Mouse (Mus musculus) forebrain, postnatal 0 days (tissue): Measurements from ENCODE around the gene Nr2f2. TPM values are rescaled to one million over a fixed set of nuclear protein-coding genes. Genes with fewer than 3 reads are reported as not detected.

Experiments used
- ATAC-seq: fragments of 200-750 bp; cut with Nextera tagmentation; 2 replicates; pipeline ENCODE4 v1.8.0; 2017; ENCODE audit warnings: mild to moderate bottlenecking, moderate library complexity
- DNase-seq: peaks from one replicate; pipeline ENCODE4 v3.0.0-alpha.2; 2015
- H3K27ac ChIP-seq: fragments of 300-500 bp; sonication (generic); 2 replicates; pipeline ENCODE4 v1.5.1; 2014; ENCODE audit warnings: low read depth, mild to moderate bottlenecking, antibody characterized with exemption, low read length, moderate library complexity, mixed read lengths
- H3K27me3 ChIP-seq: fragments of 300-500 bp; sonication (generic); 2 replicates; pipeline ENCODE4 v1.6.1; 2014; ENCODE audit warnings: mild to moderate bottlenecking, low read length, mixed read lengths; ENCODE audit not compliant: insufficient read depth
- H3K36me3 ChIP-seq: fragments of 300-500 bp; sonication (generic); 2 replicates; pipeline ENCODE4 v1.6.1; 2014; ENCODE audit warnings: mild to moderate bottlenecking, moderate library complexity; ENCODE audit not compliant: insufficient read depth
- H3K4me1 ChIP-seq: fragments of 300-500 bp; sonication (generic); 2 replicates; pipeline ENCODE4 v1.6.1; 2014; ENCODE audit warnings: antibody characterized with exemption; ENCODE audit not compliant: insufficient read depth
- H3K4me2 ChIP-seq: fragments of 300-500 bp; sonication (generic); 2 replicates; pipeline ENCODE4 v1.6.1; 2014; ENCODE audit warnings: low read depth, mild to moderate bottlenecking, moderate library complexity
- H3K4me3 ChIP-seq: fragments of 300-500 bp; sonication (generic); 2 replicates; pipeline ENCODE4 v1.5.1; 2014; ENCODE audit warnings: low read depth, low read length, mixed read lengths
- H3K9ac ChIP-seq: fragments of 300-500 bp; sonication (generic); 2 replicates; pipeline ENCODE4 v1.6.1; 2014; ENCODE audit warnings: mild to moderate bottlenecking
- H3K9me3 ChIP-seq: fragments of 300-500 bp; sonication (generic); 2 replicates; pipeline ENCODE4 v1.6.1; 2016; ENCODE audit warnings: low read length
- CTCF ChIP-seq: sonication (generic); IDR thresholded peaks from 2 replicates; pipeline ENCODE4 v1.5.1; 2016; ENCODE audit warnings: antibody characterized with exemption, control low read depth, low read depth
- WGBS: fragments of 180-500 bp; shearing (Covaris S2); extraction: QIAGEN DNeasy Blood & Tissue Kit; methylation state at CpG from one replicate; pipeline ENCODE4 v1.1.7; 2014; 5-methylcytosine and 5-hydroxymethylcytosine counted together
- polyA plus RNA-seq: library from polyadenylated mRNA; unstranded; fragments of >200 nt; fragmentation: Nextera tagmentation; extraction: Ambion mirVana; gene quantifications from 2 replicates; pipeline ENCODE4 v1.2.1, GENCODE M21; 2015
- total RNA-seq: library from RNA; depleted of rRNA; stranded (reverse); fragments of >200 nt; gene quantifications from 2 replicates; pipeline ENCODE4 v1.2.3, GENCODE M21; 2014

Gene Nr2f2
- total and polyA plus RNA-seq, 2 experiments from 2014 or later, result 49.9 to 92.8 TPM

DNA sequence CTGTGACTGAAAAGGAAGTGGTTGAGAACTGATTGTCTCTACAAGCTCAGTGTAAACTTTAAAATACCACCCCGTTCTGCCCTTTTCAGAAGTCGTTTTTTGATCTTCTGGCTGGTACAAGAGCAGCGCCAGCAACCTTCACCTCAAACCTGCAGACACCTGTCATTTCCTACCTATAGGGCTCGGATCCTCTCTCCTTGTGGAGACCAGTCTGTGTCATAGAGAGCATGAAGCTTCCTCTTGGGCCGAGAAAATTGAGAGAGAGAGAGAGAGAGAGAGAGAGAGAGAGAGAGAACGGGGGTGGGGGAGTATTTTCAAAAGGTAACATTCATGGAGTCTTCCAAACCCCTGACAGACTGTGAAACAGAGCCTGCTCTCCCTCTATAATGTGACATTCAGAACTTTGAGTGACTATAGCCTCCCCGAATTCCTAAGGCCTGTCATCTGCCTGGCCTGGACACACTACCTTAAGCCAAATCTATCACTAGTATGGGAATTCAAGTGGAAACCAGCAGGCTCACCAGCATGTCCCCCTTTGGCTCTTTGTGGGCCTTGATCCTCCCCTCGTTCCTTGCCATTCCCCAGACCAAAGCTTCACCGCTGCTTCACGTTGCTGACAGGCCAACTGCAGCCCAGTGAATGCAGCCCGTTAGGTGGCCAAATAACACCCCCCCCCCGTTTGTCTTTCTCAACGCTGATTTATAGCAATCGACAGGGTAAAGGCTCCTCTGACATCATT lies 33.4 kb downstream of the Nr2f2 start:
- H3K4me3 ChIP-seq, result no peak overlapping the region
- no peak overlapping the region for H3K27ac ChIP-seq
- WGBS, result 10% methylated on average over 14 of the region's 14 CpGs
- H3K36me3 ChIP-seq, result no peaks in the 10 kb centered on the region
- no peak for TF ChIP-seq CTCF
- no peak for ATAC-seq
- H3K4me1 ChIP-seq, result no peaks in the 10 kb centered on the region
- H3K27me3 ChIP-seq, result peaks cover 85% of the 10 kb centered on the region
- peak; percentile 48 for DNase-seq
- no peak overlapping the region for H3K9ac ChIP-seq
- no peaks in the 10 kb centered on the region for H3K9me3 ChIP-seq
- no peak overlapping the region for H3K4me2 ChIP-seq

DNA sequence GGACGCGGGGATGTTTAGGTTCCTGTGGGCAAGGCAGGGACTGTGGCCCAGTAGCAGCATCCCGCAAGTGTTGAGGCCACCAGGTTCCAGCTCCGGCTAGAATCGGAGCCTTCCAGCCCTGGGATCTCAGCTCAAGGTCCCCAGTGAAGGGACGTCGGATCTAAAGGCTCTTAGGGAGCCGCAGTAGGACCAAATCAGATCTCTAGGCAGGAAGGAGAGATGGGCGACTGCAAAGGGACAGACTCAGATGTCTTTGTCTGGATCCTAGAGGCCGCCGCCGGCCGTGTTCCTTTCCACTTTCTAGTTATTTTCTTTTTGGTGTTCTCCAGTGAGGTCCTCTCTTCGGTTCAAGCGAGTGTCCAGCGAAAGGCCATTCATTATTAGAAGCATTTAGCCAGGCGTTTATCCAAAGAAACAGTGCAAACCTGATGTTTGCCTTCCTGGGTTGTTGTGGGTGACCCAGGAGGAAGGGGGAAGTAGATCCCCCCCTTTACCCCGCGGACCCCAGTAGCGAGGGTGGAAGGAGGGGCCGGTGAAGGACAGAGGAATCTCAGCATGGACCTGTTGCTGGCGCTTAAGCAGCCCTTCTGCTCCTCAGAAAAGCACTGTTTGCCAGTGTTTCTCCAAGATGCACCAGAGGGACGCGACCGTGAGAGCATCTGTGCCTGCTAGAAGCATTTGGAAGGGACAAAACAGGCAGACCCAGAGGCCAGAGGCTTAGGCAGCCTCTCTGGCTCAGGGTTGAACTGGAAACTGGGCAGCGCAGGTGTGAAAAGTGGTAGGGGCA lies 34.3 kb downstream of the Nr2f2 start:
- WGBS, result 7% methylated on average over 26 of the region's 26 CpGs
- DNase-seq (peak; percentile 66), ATAC-seq (no peak)
- Histone ChIP-seq H3K27ac (peak overlapping the region; percentile 77), H3K4me1 (no peaks in the 10 kb centered on the region), H3K4me2 (peak overlapping the region; percentile 49), H3K9ac (peak overlapping the region; percentile 35; the same call in 1 of the 2 replicates), H3K36me3 (no peaks in the 10 kb centered on the region), H3K9me3 (no peaks in the 10 kb centered on the region), H3K27me3 (peaks cover 85% of the 10 kb centered on the region), H3K4me3 (peak overlapping the region; percentile 26)
- TF ChIP-seq CTCF, result no peak

DNA sequence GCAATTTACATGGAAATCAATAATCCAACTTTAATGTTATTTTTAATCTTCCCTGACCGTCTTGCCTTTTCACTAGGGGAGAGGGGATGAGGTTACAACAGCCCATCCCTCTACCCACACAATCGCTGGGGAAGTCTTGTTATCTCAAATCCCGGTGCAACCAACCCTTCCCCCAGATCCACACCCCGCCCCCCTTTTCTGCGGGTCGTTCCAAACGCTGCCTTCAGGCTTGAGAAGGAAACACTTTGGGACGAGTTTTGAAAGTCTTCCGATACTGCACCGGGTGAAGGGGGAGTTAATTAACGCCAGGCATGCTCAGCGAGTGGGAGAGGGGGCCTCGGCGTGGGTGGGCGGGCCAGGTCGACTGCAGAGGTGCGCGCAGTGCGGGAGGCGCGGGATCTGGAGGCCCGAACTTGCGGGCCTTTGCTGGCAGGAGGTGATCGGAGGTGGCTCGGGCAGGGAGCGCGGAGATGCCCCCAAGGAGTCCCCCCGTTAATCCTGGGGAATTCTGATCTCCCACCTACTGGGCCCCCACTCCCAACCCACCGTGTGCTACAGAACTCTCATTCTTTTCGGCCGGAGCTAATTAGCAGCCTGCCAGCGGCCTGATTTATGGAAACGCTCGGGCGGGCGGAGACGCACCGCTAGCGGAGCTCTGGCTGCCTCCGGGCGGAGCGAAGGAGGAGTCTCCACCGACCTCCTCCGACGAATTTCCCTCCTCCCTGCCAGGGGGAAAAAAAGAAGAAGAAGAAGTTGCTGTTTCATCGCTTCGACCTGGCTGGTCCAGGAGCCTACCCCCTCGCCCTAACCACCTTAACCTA lies 35.1 kb downstream of the Nr2f2 start:
- peak overlapping the region; percentile 35; the same call in 1 of the 2 replicates for H3K9ac ChIP-seq
- H3K4me3 ChIP-seq, result peak overlapping the region; percentile 26
- peak; percentile 50 for ATAC-seq
- TF ChIP-seq CTCF, result no peak
- DNase-seq, result peak; percentile 51
- WGBS, result under 1% methylated on average over 48 of the region's 48 CpGs
- no peaks in the 10 kb centered on the region for H3K36me3 ChIP-seq
- peak overlapping the region; percentile 49 for H3K4me2 ChIP-seq
- peak overlapping the region; percentile 77 for H3K27ac ChIP-seq
- no peaks in the 10 kb centered on the region for H3K9me3 ChIP-seq
- no peaks in the 10 kb centered on the region for H3K4me1 ChIP-seq
- peaks cover 85% of the 10 kb centered on the region for H3K27me3 ChIP-seq

DNA sequence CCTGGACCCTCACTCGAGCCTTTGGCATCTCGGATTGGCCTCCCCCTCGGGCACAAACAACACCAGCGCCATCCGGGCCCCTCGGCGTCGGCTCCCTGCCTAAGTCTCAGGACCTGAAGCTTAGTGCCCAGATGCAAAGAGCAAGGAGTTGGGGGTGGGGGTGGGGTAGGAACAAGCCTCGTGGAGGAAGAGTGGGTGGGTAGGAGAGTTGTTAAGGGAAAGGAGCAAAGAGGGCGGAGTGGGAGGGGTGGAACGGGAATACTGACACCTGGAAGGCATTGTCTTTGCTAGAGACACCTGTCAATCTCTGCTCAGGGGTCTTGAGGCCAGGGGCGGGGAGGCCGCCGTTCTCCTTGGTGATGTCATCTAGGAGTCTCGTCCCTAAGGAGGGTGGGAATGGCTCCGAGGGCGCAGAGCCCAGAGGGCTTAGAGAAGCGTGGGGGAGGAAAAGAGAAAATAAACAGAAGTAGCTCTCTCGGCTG lies 35.7 kb downstream of the Nr2f2 start:
- Histone ChIP-seq H3K27me3 (peaks cover 85% of the 10 kb centered on the region), H3K9me3 (no peaks in the 10 kb centered on the region), H3K9ac (no peak overlapping the region), H3K36me3 (no peaks in the 10 kb centered on the region), H3K4me1 (no peaks in the 10 kb centered on the region), H3K4me2 (peak overlapping the region; percentile 49), H3K4me3 (peak overlapping the region; percentile 26), H3K27ac (peak overlapping the region; percentile 77; the same call in 1 of the 2 replicates)
- TF ChIP-seq CTCF, result no peak
- DNase-seq (peak; percentile 36), ATAC-seq (no peak; the same call in 1 of the 2 replicates)
- WGBS, result 2% methylated on average over 19 of the region's 19 CpGs

DNA sequence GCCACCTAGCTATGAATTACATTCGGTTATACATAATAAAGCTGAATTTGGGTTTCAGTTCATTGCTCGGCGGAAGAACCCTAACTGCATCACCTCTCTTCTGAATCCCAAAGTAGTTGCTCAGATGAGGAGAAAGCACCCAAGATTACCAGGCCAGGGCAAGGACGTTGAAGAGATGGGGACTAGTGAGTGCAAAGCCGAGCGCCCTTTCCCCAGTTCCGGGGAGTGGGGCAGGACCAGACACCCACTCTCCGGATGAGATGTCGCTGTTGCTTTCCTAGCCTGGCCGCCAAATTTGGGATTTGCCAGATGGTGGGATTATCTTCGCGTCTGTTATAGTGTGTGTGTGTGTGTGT lies 36.4 kb downstream of the Nr2f2 start:
- H3K4me3 ChIP-seq, result no peak overlapping the region
- TF ChIP-seq CTCF, result no peak
- DNase-seq (peak; percentile 57), ATAC-seq (no peak)
- 7% methylated on average over 12 of the region's 12 CpGs for WGBS
- H3K4me1 ChIP-seq, result no peaks in the 10 kb centered on the region
- no peak overlapping the region; the same call in 1 of the 2 replicates for H3K9ac ChIP-seq
- H3K9me3 ChIP-seq, result no peaks in the 10 kb centered on the region
- peak overlapping the region; percentile 11; the same call in 1 of the 2 replicates for H3K4me2 ChIP-seq
- 0 out of 2 replicates have a peak overlapping the region, but pooled peaks have one; percentile 30 for H3K27ac ChIP-seq
- no peaks in the 10 kb centered on the region for H3K36me3 ChIP-seq
- peaks cover 84% of the 10 kb centered on the region for H3K27me3 ChIP-seq

DNA sequence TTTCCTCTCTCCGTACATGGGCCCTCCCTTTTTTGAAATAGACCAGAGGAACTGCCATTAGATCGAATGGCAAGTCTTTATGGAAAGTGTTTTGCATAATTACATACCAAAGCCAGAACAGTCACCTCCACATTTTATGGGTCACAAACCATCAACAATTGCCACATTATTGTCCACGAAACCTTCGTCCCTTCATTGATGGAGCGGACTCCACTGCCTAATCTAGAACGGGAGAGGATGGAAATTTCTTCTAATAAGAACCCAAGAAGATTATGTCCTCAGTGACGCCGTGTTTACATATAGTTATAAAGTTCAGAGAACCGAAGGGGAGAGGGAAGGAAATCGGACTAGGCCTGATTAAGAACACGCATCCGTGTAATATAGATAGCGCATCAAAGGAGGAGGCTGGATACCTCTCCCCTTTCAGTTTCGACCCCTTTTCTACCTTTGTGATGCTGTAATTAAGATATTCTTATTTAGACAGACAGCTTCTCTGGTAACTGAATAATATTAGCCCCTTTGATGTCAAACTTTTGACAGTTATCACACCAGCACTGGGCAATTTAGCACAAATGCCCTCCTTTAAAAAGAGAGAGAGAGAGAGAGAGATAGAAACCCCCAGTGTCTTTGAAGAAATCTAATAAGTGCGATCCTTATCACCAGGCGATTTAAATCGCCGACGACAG lies 36.9 kb downstream of the Nr2f2 start:
- DNase-seq (peak; percentile 59), ATAC-seq (no peak)
- no peak for TF ChIP-seq CTCF
- Histone ChIP-seq H3K9ac (no peak overlapping the region; the same call in 1 of the 2 replicates), H3K36me3 (no peaks in the 10 kb centered on the region), H3K27ac (peak overlapping the region; percentile 30; the same call in 1 of the 2 replicates), H3K27me3 (peaks cover 84% of the 10 kb centered on the region), H3K4me2 (peak overlapping the region; percentile 11; the same call in 1 of the 2 replicates), H3K4me1 (no peaks in the 10 kb centered on the region), H3K9me3 (no peaks in the 10 kb centered on the region), H3K4me3 (no peak overlapping the region)
- WGBS, result 10% methylated on average over 19 of the region's 19 CpGs
